ENCODE assay signal across 18 mouse cellular contexts in genomic region chr10:127785411-127785810, GRCm38 (mm10). TPM values are rescaled to one million over a fixed set of nuclear protein-coding genes. Genes with fewer than 3 reads are reported as not detected.
DNase-seq lines count a peak whose midpoint lies in the region; TF ChIP-seq lines count a peak whose summit lies in the region.
"Not testable (repeated sequence)": the region's sequence is repeated elsewhere in the genome, so short reads cannot be mapped to it uniquely, and the experiment has no call there.
"Had no signal": no experiment of that assay in that cellular context is flagged by ENCODE, and none has a peak within 500 bp of the region (broad histone marks: within the 10 kb centered on the region; RNA-seq: fewer than 3 reads in every experiment).

No protein-coding gene starts in this region.

- H3K27me3 ChIP-seq in heart, adult 2 months (ENCODE audit: control insufficient read depth, insufficient read depth, low read length); kidney, adult 2 months (replicated peaks; ENCODE audit: control insufficient read depth, insufficient read depth, low read length): not testable (repeated sequence)

- 51% methylated on average over 1 of the region's 1 CpGs for WGBS in heart, adult 2 months
- WGBS in kidney, adult 2 months, result 90% methylated on average over 1 of the region's 1 CpGs

- TF ChIP-seq CTCF in heart, adult 2 months (IDR thresholded peaks at IDR 0.05), result peak; percentile 16
- TF ChIP-seq CTCF in kidney, adult 2 months (conservative IDR thresholded peaks at IDR 0.05; ENCODE audit: insufficient read depth, insufficient read length, low read depth, low read length), result not testable (repeated sequence)
- peak; percentile 28 for TF ChIP-seq CTCF in layer of hippocampus, adult 2 months (conservative IDR thresholded peaks at IDR 0.05)

- H3K9ac ChIP-seq in heart, adult 2 months (ENCODE audit: low read depth, low read length), result not testable (repeated sequence)

- not testable (repeated sequence) for H3K4me3 ChIP-seq in heart, adult 2 months; kidney, adult 2 months (ENCODE audit: insufficient read depth, low read depth, low read length); layer of hippocampus, adult 2 months

- not testable (repeated sequence) for H3K36me3 ChIP-seq in heart, adult 2 months (ENCODE audit: control insufficient read depth, insufficient read depth, low read length); kidney, adult 2 months (ENCODE audit: control insufficient read depth, insufficient read depth, low read length)

- not testable (repeated sequence) for H3K4me1 ChIP-seq in heart, adult 2 months (ENCODE audit: control insufficient read depth, insufficient read depth, low read length); kidney, adult 2 months (ENCODE audit: control insufficient read depth, insufficient read depth, low read length)

- DNase-seq in ES-CJ7 (ENCODE audit: low read depth, low spot score) (peak; percentile 31), R1 (ENCODE audit: low read depth, low spot score) (peak; percentile 82)
- DNase-seq in heart, adult 2 months; layer of hippocampus, adult 2 months (ENCODE audit: low spot score in 2 of 2): not testable (repeated sequence)
- DNase-seq in kidney, adult 2 months, result peak; percentile 47

- TF ChIP-seq POLR2A in heart, adult 2 months (IDR thresholded peaks at IDR 0.05; ENCODE audit: insufficient read depth, low read depth, low read length); kidney, adult 2 months (IDR thresholded peaks at IDR 0.05; ENCODE audit: low read depth, low read length): not testable (repeated sequence)

- TF ChIP-seq EP300 in heart, adult 2 months (IDR thresholded peaks at IDR 0.05; ENCODE audit: insufficient read depth, low read depth, low read length), result not testable (repeated sequence)

- H3K79me2 ChIP-seq in heart, adult 2 months (replicated peaks; ENCODE audit: control insufficient read depth, insufficient read depth, low read length), result not testable (repeated sequence)

- intact Hi-C loops in heart, adult 2 months (cut with DNase I), result not testable (repeated sequence)

- not testable (repeated sequence) for H3K27ac ChIP-seq in heart, adult 2 months; kidney, adult 2 months (ENCODE audit: insufficient read depth, low read depth, low read length); layer of hippocampus, adult 2 months

RNA-seq across cellular contexts. Expression of gene Rdh9, which starts 9.2 kb away (rescaled TPM):
- not detected for total RNA-seq in heart, adult 2 months (2021)
- polyA plus RNA-seq in heart, adult 2 months (2012; rRNA removed), result 0.20 TPM in 1 of 2 replicates, not detected in the other
- polyA plus RNA-seq in kidney, adult 2 months (2012; rRNA removed), result 0.10 and 0.13 TPM in 2 replicates
- total RNA-seq in layer of hippocampus, adult 2 months (2021), result under 1 TPM in 1 of 2 experiments, not detected in 1; 0.61 TPM
- total RNA-seq: CH12.LX had no signal
- polyA plus RNA-seq: embryonic facial prominence, embryonic 10.5 days; forebrain, embryonic 11.5 days; Patski had no signal

RNA-seq across cellular contexts. Expression of gene Rdh16, which starts 15.5 kb away (rescaled TPM):
- not detected for total RNA-seq in heart, adult 2 months (2021)
- polyA plus RNA-seq in heart, adult 2 months (2012; rRNA removed), result 0.06 TPM in 1 of 2 replicates, not detected in the other
- 61.2 and 67.5 TPM in 2 replicates for polyA plus RNA-seq in kidney, adult 2 months (2012; rRNA removed)
- under 1 TPM; 0.17 to 0.26 TPM for total RNA-seq in layer of hippocampus, adult 2 months (2021)
- total RNA-seq: CH12.LX; forebrain, postnatal 0 days had no signal
- polyA plus RNA-seq: activated CD4-positive, CD25-positive, alpha-beta regulatory T cell, adult 4 months; CD4-positive, CD25-positive, alpha-beta regulatory T cell, adult 4 months; embryonic facial prominence, embryonic 10.5 days; embryonic facial prominence, embryonic 12.5 days; embryonic facial prominence, embryonic 14.5 days; forebrain, embryonic 11.5 days; forebrain, embryonic 13.5 days; forebrain, embryonic 15.5 days had no signal

RNA-seq across cellular contexts. Expression of gene Rdh16f1, which starts 25.8 kb away (rescaled TPM):
- total RNA-seq in heart, adult 2 months (2021), result under 1 TPM in 1 of 2 experiments, not detected in 1; 0.10 TPM
- polyA plus RNA-seq in heart, adult 2 months (2012; rRNA removed), result 0.12 TPM in 1 of 2 replicates, not detected in the other
- 2.1 and 2.3 TPM in 2 replicates for polyA plus RNA-seq in kidney, adult 2 months (2012; rRNA removed)
- under 1 TPM in 1 of 2 experiments, not detected in 1; 0.39 TPM for total RNA-seq in layer of hippocampus, adult 2 months (2021)
- total RNA-seq: CH12.LX; ES-E14; forebrain, postnatal 0 days had no signal
- polyA plus RNA-seq: cortical plate, adult 2 months; embryonic facial prominence, embryonic 12.5 days; embryonic facial prominence, embryonic 14.5 days; forebrain, embryonic 11.5 days; forebrain, embryonic 13.5 days; forebrain, embryonic 15.5 days; forebrain, postnatal 0 days had no signal

RNA-seq across cellular contexts. Expression of gene Rdh1, which starts 25.9 kb away (rescaled TPM):
- total RNA-seq in heart, adult 2 months (2021), result under 1 TPM in 1 of 2 experiments, not detected in 1; 0.05 TPM
- 0.04 TPM in 1 of 2 replicates, not detected in the other for polyA plus RNA-seq in heart, adult 2 months (2012; rRNA removed)
- polyA plus RNA-seq in kidney, adult 2 months (2012; rRNA removed), result 1.1 and 1.3 TPM in 2 replicates
- under 1 TPM in 1 of 2 experiments, not detected in 1; 0.18 TPM for total RNA-seq in layer of hippocampus, adult 2 months (2021)
- total RNA-seq: CH12.LX had no signal
- polyA plus RNA-seq: embryonic facial prominence, embryonic 12.5 days; forebrain, embryonic 11.5 days; forebrain, embryonic 13.5 days; forebrain, embryonic 15.5 days; forebrain, postnatal 0 days had no signal

RNA-seq across cellular contexts. Expression of gene Gpr182, which starts 33.9 kb away (rescaled TPM):
- 1 to 10 TPM; 2.6 to 3.9 TPM for total RNA-seq in heart, adult 2 months (2021)
- 7.7 and 8.6 TPM in 2 replicates for polyA plus RNA-seq in heart, adult 2 months (2012; rRNA removed)
- 8.1 and 9.7 TPM in 2 replicates for polyA plus RNA-seq in kidney, adult 2 months (2012; rRNA removed)
- 1 to 10 TPM; 1.2 to 1.7 TPM for total RNA-seq in layer of hippocampus, adult 2 months (2021)
- total RNA-seq: CH12.LX had no signal
